Comparison of ENCODE assay signal across 31 mouse cellular contexts in the genomic region with DNA sequence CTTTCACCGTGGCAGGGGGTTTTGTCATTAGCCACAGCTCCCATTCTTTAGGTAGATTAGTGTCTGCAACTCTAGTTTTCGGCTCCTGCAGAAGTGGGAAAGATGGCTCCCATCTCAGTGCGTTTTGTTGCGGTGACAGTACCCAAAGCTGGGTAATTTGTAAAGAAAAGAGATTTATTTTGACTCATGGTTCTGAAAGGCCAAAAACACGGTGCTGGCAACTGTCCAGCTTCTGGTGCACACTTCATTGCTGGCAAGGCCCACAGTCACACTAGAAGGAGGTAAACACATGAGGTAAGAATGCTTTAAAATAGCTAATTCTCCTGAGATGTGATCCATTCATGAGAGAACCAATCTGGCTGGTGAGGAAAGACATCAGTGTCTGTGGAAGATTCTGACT. TPM values are rescaled to one million over a fixed set of nuclear protein-coding genes. Genes with fewer than 3 reads are reported as not detected.
DNase-seq lines count a peak whose midpoint lies in the region; ATAC-seq and TF ChIP-seq lines count a peak whose summit lies in the region.
"Had no signal": no experiment of that assay in that cellular context is flagged by ENCODE, and none has a peak within 500 bp of the region (broad histone marks: within the 10 kb centered on the region; RNA-seq: fewer than 3 reads in every experiment).

No protein-coding gene starts in this region.

- no peak overlapping the region for H3K27ac ChIP-seq in heart, embryonic 10.5 days
- H3K27ac ChIP-seq in lung, embryonic 14.5 days (ENCODE audit: low read depth): peak overlapping the region; percentile 63
- H3K27ac ChIP-seq in hindbrain, embryonic 12.5 days: no peak overlapping the region
- H3K27ac ChIP-seq: embryonic facial prominence, embryonic 10.5 days; embryonic facial prominence, embryonic 13.5 days; forebrain, embryonic 13.5 days; gastrocnemius, adult 2 months; heart, adult 2 months; heart, embryonic 15.5 days; hindbrain, embryonic 10.5 days; hindbrain, embryonic 14.5 days; hindbrain, postnatal 0 days had no signal

- TF ChIP-seq POLR2A in brain, embryonic 14.5 days (IDR thresholded peaks at IDR 0.05; ENCODE audit: borderline replicate concordance, extremely low read depth, insufficient read depth, insufficient read length, poor library complexity, severe bottlenecking): no peak

- 0 out of 2 replicates have a peak, but pooled peaks cover 4% of the 10 kb centered on the region for H3K36me3 ChIP-seq in heart, embryonic 10.5 days
- H3K36me3 ChIP-seq in lung, embryonic 14.5 days (ENCODE audit: insufficient read depth): no peaks in the 10 kb centered on the region
- peaks cover 3% of the 10 kb centered on the region; the same call in 1 of the 2 replicates for H3K36me3 ChIP-seq in hindbrain, embryonic 12.5 days
- H3K36me3 ChIP-seq: heart, embryonic 12.5 days; heart, embryonic 15.5 days had no signal

- peaks cover 18% of the 10 kb centered on the region for H3K4me1 ChIP-seq in heart, embryonic 10.5 days
- H3K4me1 ChIP-seq in lung, embryonic 14.5 days (ENCODE audit: insufficient read depth): no peaks in the 10 kb centered on the region; the same call in 1 of the 2 replicates
- H3K4me1 ChIP-seq in hindbrain, embryonic 12.5 days: peaks cover 5% of the 10 kb centered on the region; the same call in 1 of the 2 replicates
- H3K4me1 ChIP-seq: heart, embryonic 15.5 days had no signal

- no peak overlapping the region for H3K4me2 ChIP-seq in lung, embryonic 14.5 days
- no peak overlapping the region for H3K4me2 ChIP-seq in hindbrain, embryonic 12.5 days (replicated peaks)
- H3K4me2 ChIP-seq: embryonic facial prominence, embryonic 13.5 days; forebrain, embryonic 13.5 days; heart, embryonic 12.5 days; heart, embryonic 15.5 days; hindbrain, embryonic 14.5 days had no signal

- no peaks in the 10 kb centered on the region for H3K9me3 ChIP-seq in heart, embryonic 10.5 days
- H3K9me3 ChIP-seq in lung, embryonic 14.5 days (ENCODE audit: low read depth, low read length): no peaks in the 10 kb centered on the region
- no peaks in the 10 kb centered on the region for H3K9me3 ChIP-seq in hindbrain, embryonic 12.5 days (replicated peaks)
- H3K9me3 ChIP-seq: embryonic facial prominence, embryonic 10.5 days; embryonic facial prominence, embryonic 13.5 days; forebrain, embryonic 13.5 days; heart, embryonic 12.5 days; heart, embryonic 15.5 days; hindbrain, embryonic 10.5 days had no signal

- no peak for ATAC-seq in lung, embryonic 14.5 days (ENCODE audit: insufficient read depth)
- ATAC-seq in hindbrain, embryonic 12.5 days (ENCODE audit: low FRiP score): no peak
- ATAC-seq: activated CD4-positive, CD25-positive, alpha-beta regulatory T cell, adult 4 months; forebrain, embryonic 13.5 days; forebrain, postnatal 0 days; hindbrain, postnatal 0 days; inflammation-experienced regulatory T-cells, adult 6 months had no signal

- no peak overlapping the region for H3K9ac ChIP-seq in lung, embryonic 14.5 days
- H3K9ac ChIP-seq in hindbrain, embryonic 12.5 days: no peak overlapping the region
- H3K9ac ChIP-seq: embryonic facial prominence, embryonic 13.5 days; forebrain, embryonic 13.5 days; forebrain, postnatal 0 days; heart, embryonic 12.5 days; heart, embryonic 15.5 days; hindbrain, embryonic 14.5 days had no signal

- no peak for TF ChIP-seq CTCF in lung, embryonic 14.5 days (IDR thresholded peaks at IDR 0.05; ENCODE audit: low read depth)
- TF ChIP-seq CTCF in brain, embryonic 14.5 days (IDR thresholded peaks at IDR 0.05; ENCODE audit: borderline replicate concordance, extremely low read depth, insufficient read depth, insufficient read length): no peak

- WGBS in heart, embryonic 10.5 days: 87% methylated on average over 5 of the region's 5 CpGs
- 71% methylated on average over 5 of the region's 5 CpGs for WGBS in lung, embryonic 14.5 days
- WGBS in hindbrain, embryonic 12.5 days: 96% methylated on average over 5 of the region's 5 CpGs

- H3K27me3 ChIP-seq in heart, embryonic 10.5 days (ENCODE audit: insufficient read depth, poor library complexity, severe bottlenecking): peaks cover under 1% of the 10 kb centered on the region; the same call in 1 of the 2 replicates
- H3K27me3 ChIP-seq in lung, embryonic 14.5 days (ENCODE audit: insufficient read depth, low read length): peaks cover 5% of the 10 kb centered on the region; the same call in 1 of the 2 replicates
- H3K27me3 ChIP-seq in hindbrain, embryonic 12.5 days: 0 out of 2 replicates have a peak, but pooled peaks cover 3% of the 10 kb centered on the region
- H3K27me3 ChIP-seq: forebrain, embryonic 13.5 days; heart, embryonic 12.5 days had no signal

- no peak overlapping the region for H3K4me3 ChIP-seq in heart, embryonic 10.5 days
- no peak overlapping the region for H3K4me3 ChIP-seq in lung, embryonic 14.5 days (ENCODE audit: low read depth, low read length)
- no peak overlapping the region for H3K4me3 ChIP-seq in hindbrain, embryonic 12.5 days
- H3K4me3 ChIP-seq: embryonic facial prominence, embryonic 10.5 days; embryonic facial prominence, embryonic 13.5 days; erythroblast, embryonic 14.5 days; forebrain, embryonic 13.5 days; gastrocnemius, adult 2 months; heart, adult 2 months; heart, embryonic 12.5 days; heart, embryonic 15.5 days; hindbrain, embryonic 10.5 days had no signal

- DNase-seq in cerebellum, postnatal 25 days: peak; percentile 7 to 43
- no peak for DNase-seq in cerebellum, adult 8-10 months
- DNase-seq in heart, embryonic 10.5 days (ENCODE audit: low spot score): peak; percentile 36
- DNase-seq in heart, adult 18-20 months: no peak
- DNase-seq in lung, embryonic 14.5 days: no peak
- DNase-seq in lung, postnatal 10 days: no peak
- peak; percentile 75 for DNase-seq in brain, embryonic 14.5 days (ENCODE audit: low read depth)
- DNase-seq: adrenal gland, adult 8-10 months; adrenal gland, postnatal 25 days; cerebellum, adult 18-20 months; cerebellum, adult 9-11 months; cerebellum, postnatal 36 days; embryo, embryonic 11 days; forebrain, postnatal 0 days; gastrocnemius, adult 2 months; gastrocnemius, postnatal 14 days; heart, adult 2 months; heart, postnatal 10 days; heart, postnatal 36 days had no signal

RNA-seq across cellular contexts. Expression of gene Cadm1, which starts 18.9 kb away (rescaled TPM):
- polyA plus RNA-seq in heart, embryonic 10.5 days (2016; fragmentation: Nextera tagmentation; extraction: Ambion mirVana): 44.7 and 68.4 TPM in 2 replicates
- total RNA-seq in heart, adult 18-20 months (2021): 1 to 10 TPM; 1.9 to 2.5 TPM
- polyA plus RNA-seq in lung, embryonic 14.5 days (2014; fragmentation: Nextera tagmentation; extraction: Ambion mirVana): 93.7 and 94.5 TPM in 2 replicates
- polyA plus RNA-seq in brain, embryonic 14.5 days (2012; rRNA removed): 78.1 and 103 TPM in 2 replicates
- polyA plus RNA-seq in hindbrain, embryonic 12.5 days (2016; fragmentation: Nextera tagmentation; extraction: Ambion mirVana): 120 and 132 TPM in 2 replicates

Comparison
In these comparisons a context has a peak if more than half of its experiments do, and no peak if none do; other contexts are left out.
1. DNase-seq: peak in cerebellum, postnatal 25 days (2 of 2), heart, embryonic 10.5 days (single experiment) and brain, embryonic 14.5 days (single experiment); none in cerebellum, adult 8-10 months (single experiment), heart, adult 18-20 months (0 of 2), lung, embryonic 14.5 days (single experiment) and lung, postnatal 10 days (single experiment).